Mouse (Mus musculus): ENCODE measurements around the gene Crxos.

DNA sequence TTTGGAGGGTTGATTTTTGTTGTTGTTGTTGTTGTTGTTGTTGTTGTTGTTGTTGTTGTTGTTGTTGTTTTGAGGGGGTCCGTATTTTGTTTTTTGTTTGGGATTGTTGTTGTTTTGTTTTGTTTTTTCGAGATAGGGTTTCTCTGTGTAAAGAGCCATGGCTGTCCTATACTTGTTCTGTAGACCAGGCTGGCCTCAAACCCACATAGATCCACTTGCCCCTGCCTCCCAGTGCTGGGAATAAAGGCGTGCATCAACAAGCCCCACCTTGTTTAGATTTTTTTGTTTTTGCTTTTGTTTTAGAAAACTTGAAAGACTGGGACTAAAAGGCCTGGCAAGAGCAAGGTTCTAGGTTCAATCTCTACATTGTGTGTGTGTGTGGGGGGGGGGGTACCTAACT is 586 bp upstream of the Crxos start:
- TF ChIP-seq CTCF (IDR thresholded peaks at IDR 0.05; ENCODE audit: low read depth, low read length) (no peak), POLR2A (IDR thresholded peaks at IDR 0.05; ENCODE audit: borderline replicate concordance, low read depth, low read length) (no peak)
